Mouse (Mus musculus) lung, postnatal 0 days (tissue): Measurements from ENCODE around the gene Lenep.

ENCODE experiments used
- CTCF ChIP-seq: IDR thresholded peaks from 2 replicates; pipeline ENCODE4 v1.5.1; 2016; ENCODE audit warnings: antibody characterized with exemption, mild to moderate bottlenecking
- EP300 ChIP-seq: IDR thresholded peaks from 2 replicates; pipeline ENCODE4 v1.6.1; 2016; ENCODE audit warnings: antibody characterized with exemption, mild to moderate bottlenecking, control low read depth

GRCm38 (mm10) chr3:89394894-89395256 lies 7.7 kb downstream of the Lenep start:
- TF ChIP-seq CTCF (no peak), EP300 (no peak)
